Mouse (Mus musculus) gastrocnemius, postnatal 4 days (tissue): ENCODE measurements around the gene Atp6v1e1. TPM values are rescaled to one million over a fixed set of nuclear protein-coding genes. Genes with fewer than 3 reads are reported as not detected.
"Not testable (repeated sequence)": the region's sequence is repeated elsewhere in the genome, so short reads cannot be mapped to it uniquely, and the experiment has no call there.

Experiments used
- DNase-seq, 2 experiments: peaks; one replicate each; pipeline ENCODE4 v3.0.0; 2021 to 2022; ENCODE audit warnings: low spot score in 2 of 2, mixed read lengths in 2 of 2
- long read RNA-seq, 2 experiments: library from polyadenylated mRNA; stranded (forward); transcript quantifications; one replicate each; pipeline ENCODE4 v2.0.0; 2021
- total RNA-seq, 2 experiments: library from RNA; stranded (reverse); gene quantifications; 2 replicates each; pipeline ENCODE4 v1.2.3; 2021

Gene Atp6v1e1
- total RNA-seq, result 100 to 1,000 TPM; 122 to 133 TPM
- long read RNA-seq, experiment 1, transcript Atp6v1e1-201 (9 exons, 1,312 nt), result major isoform, 126 of 132 reads
- long read RNA-seq, experiment 1, partial matches to known transcripts, result 4 of 132 reads
- long read RNA-seq, experiment 1, other reads (novel, unspliced or antisense), result 2 of 132 reads
- long read RNA-seq, experiment 2, transcript Atp6v1e1-201 (9 exons, 1,312 nt), result major isoform, 104 of 108 reads
- long read RNA-seq, experiment 2, partial matches to known transcripts, result 0 of 108 reads
- long read RNA-seq, experiment 2, other reads (novel, unspliced or antisense), result 2 of 108 reads

DNA sequence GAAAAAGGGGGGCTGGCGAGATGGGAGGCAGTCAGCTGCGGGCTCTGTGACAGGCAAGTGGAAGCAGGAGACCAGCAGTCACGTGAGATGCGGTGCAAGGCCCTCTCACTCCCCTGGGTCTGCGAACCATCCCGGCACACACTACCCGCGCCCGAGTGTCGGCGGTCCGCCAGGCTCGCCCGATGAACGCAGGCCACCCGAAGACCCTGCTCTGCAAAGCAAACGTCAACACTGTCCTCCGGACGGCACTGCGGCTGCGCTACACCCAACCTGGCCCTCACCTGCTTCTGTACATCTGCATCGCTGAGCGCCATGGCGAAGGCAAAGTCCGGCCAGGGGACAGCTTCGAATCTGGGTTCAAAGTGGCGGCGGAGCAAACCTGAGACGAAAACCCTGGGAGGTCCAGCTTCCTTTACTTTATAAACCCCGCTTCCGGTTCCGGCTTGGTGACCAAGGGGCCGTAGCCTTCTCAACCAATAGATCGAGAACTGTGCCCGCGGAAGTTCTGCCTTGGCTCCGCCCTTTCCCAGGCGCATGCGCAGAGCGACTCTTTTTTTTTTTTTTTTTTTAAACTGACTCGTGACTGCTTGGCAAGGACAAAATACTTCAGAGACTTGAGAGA is at the start of gene Atp6v1e1:
Gene Atp6v1e1, minus strand, starts transcription at position 487 of the 622 bp plus-strand sequence.
- DNase-seq, result peak; percentile 74 to 91

DNA sequence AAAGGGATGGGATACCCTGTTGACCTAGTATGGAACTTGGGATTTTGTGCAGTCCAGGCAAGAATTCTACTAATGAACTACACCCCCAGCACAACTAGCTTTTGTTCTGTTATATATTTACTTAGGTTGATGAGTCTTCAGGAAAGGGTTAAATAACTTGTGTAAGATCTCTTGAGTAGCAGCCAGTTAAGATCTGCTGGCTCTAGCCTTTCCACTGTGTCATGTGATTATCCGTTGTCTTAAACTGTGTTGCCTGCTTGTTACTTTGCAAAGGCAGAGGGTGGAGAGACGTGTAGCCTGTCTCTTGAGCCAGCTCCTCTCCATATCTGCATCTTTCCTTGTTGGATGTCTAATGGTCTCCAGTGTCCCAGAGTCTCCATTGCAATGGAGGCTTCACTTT is 48.7 kb upstream of the Atp6v1e1 start:
- no peak for DNase-seq

DNA sequence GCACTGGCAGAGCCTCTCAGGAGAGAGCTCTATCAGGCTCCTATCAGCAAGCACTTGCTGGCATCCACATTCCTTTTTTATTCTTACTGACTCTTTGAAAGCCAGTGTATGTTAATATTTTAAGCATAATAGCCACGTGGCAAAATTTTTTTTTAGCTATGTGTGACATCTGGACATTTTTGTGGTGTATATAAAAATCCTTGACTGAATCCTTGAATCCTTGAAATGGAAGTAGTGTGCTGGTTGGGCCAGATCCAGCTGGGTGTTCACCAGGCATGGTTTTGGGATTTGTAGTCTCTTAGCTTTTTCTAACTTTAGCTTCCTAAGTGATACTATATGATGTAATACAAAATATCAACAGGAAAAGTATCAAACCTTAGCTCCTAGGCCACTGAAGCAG is 46.2 kb upstream of the Atp6v1e1 start:
- no peak for DNase-seq

- DNase-seq, result no peak
These were observed 43.6 kb upstream of the Atp6v1e1 start for GRCm38 (mm10) chr6:120866051-120866814.

- DNase-seq, result no peak
These were observed 37.5 kb upstream of the Atp6v1e1 start for GRCm38 (mm10) chr6:120860079-120860478.

- no peak for DNase-seq
These were observed 35.7 kb upstream of the Atp6v1e1 start for GRCm38 (mm10) chr6:120858217-120858711.

- peak in 1 of 2 experiments; percentile 17 for DNase-seq
These were observed 31.8 kb upstream of the Atp6v1e1 start for GRCm38 (mm10) chr6:120854413-120854812.

GRCm38 (mm10) chr6:120850720-120851119 is 28.1 kb upstream of the Atp6v1e1 start:
- DNase-seq, result not testable (repeated sequence)

DNA sequence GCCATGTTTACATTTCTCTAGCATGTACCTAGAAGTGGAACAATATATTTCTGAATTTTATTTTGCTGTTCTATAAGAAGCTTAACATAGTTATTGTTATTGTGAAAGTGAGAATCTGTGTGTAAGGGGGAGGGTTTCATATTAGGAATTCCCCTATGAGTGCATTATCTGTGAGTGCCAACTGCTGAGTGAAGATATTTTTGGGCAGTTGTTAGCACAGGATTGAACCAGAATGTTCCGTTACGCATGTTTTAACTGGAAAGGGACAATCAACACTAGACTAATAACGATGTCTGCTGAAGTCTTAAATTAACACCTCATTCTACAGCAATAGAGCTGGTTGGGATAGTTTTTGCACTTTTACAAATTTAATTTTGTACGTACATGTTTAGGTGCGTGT is 19.2 kb upstream of the Atp6v1e1 start:
- no peak for DNase-seq

DNA sequence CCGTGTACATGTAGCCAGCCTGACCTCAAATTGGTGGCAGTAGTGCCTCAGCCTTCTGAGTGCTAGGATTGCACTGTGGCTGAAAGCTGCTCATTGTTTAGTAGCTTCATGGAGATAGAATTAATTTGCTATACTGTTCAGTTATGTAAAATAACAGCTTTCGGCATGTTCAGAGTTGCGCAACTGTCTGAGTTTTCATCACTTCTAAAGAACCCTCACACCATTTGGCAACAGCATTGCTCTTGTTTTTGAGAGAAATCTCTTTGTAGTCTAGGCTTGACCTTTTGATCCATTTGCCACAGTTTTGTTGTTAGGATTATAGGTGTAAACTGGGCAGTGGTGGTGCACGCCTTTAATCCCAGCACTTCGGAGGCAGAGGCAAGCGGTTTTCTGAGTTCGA is 17.7 kb upstream of the Atp6v1e1 start:
- no peak for DNase-seq

- no peak for DNase-seq
These were observed 14.5 kb upstream of the Atp6v1e1 start for GRCm38 (mm10) chr6:120837152-120837530.

- no peak for DNase-seq
These were observed 14.0 kb upstream of the Atp6v1e1 start for GRCm38 (mm10) chr6:120836389-120837151.

DNA sequence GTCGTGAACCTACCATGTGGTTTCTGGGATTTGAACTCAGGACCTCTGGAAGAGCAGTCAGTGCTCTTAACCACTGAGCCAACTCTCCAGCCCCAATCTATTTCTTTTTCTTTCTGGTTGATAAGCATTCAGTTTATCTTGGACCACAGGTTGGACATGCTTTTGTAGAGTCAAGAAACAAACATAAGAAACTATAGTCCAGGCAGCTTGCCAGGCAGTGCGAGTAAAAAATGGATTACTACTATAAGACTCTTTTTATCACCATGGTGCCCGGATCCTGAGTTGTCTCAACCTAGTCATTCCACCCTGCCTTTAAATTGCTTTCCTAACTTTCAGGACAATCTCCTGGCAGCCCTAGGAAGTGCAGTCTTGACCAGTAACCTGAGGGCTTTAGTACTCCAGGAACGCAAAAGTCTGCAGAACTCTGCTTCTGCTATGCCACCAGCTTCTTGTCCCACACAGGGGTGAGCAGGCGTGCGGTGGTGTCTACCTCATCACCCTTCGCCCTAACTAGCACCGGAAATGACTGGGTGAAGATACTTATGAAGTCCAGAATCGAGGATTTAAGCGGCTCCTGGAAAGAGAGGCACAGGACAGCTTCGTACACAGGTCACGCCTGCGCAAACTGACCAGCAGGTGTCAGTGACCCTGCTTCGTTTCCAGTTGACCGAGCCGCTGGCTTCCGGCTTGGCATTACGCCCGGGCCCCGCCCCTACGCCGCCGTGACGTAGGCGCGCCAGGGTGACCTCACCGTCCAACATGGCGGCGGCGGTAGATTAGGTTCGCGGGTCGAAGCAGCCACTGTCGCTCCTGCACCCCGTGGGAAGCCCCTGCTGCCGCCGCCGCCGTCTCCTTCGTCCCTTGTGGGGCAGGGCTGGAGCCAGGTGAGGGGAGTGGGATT is 13.1 kb upstream of the Atp6v1e1 start, which contains the start of gene Bcl2l13:
Gene Bcl2l13, plus strand, starts transcription at position 739 of the 901 bp plus-strand sequence.
- DNase-seq, result peak; percentile 97 to 99

- DNase-seq, result no peak
These were observed 12.3 kb upstream of the Atp6v1e1 start for GRCm38 (mm10) chr6:120834766-120835321.

DNA sequence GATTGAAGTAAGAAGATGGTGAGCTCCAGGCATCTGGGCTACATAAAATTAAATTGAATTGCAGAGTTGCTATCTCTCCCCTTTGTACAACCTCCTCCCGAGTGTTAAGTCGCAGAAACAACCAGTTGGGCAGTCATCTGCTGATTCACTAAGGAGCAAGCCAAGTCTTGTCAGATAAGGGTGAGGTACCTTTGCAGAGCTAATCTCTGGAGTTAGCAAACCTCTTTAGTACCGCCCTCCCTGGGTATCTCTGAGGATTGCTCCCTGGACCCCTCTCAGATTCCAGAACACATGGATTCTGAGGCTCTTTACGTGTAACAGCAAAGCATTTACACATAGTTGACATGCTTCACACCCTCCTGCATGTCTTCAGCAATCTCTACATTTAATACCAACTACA is 9.5 kb upstream of the Atp6v1e1 start:
- DNase-seq, result no peak

DNA sequence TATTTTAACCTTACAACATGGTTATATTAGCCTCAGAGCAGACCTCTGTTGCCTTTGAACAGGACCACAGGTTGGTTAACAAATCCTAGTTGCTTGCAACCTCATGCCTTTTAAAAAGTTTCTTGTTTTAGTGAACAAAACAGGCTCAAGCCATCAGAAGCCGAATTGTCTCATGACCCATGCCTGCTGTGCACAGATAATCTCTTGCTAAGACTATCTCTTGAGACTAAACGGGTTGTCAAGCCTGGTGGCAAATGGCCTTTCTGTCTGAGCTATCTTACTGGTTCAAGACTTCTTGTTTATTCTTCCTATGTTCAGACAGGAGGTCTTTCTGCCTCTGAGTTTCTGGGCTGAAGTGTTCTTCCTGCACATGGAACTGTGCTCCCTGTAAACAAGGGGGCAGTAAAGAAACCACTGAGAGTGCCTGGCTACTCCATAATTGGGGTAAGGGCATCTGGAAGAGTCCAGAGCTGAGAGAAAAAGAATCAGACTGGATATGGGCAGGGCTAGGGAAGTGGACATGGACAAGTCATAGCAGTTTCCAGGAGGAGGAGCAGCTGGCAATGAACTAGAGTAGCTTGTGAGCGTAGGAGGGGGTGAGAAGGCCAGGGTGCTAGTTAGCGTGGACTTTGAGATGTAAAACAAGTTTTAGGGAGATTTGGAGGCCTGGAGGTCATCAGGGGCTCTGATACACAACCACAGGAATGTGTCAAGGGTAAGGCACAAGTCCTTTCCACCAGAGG is 8.4 kb upstream of the Atp6v1e1 start:
- no peak for DNase-seq

DNA sequence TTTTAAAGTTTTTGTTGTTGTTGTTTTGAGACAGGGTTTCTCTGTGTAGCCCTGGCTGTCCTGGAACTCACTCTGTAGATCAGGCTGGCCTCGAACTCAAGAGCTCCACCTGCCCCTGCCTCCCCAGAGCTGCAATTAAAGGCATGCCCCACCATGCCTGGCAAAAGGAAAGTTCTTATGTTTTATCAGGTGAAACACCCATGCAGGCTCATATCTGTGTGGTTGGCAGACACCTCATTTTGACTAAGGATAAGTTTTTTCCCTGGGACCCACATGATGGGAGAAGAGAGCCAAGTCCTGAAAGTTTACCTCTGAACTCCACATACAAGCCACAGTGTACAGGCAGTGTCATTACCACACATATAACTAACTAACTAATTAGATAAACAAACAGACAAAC is 7.5 kb upstream of the Atp6v1e1 start:
- no peak for DNase-seq

- DNase-seq, result peak in 1 of 2 experiments; percentile 15
These were observed 483 bp upstream of the Atp6v1e1 start for GRCm38 (mm10) chr6:120822937-120823614.
